Mouse (Mus musculus) adrenal gland, postnatal 0 days (tissue): ENCODE measurements around the gene Zfp934. TPM values are rescaled to one million over a fixed set of nuclear protein-coding genes. Genes with fewer than 3 reads are reported as not detected.

Experiments
- microRNA-seq: library from miRNA; unstranded; fragments of <30 nt; microRNA quantifications from one replicate; pipeline ENCODE4, GENCODE M21; 2016; ENCODE audit warnings: borderline replicate concordance; ENCODE audit not compliant: insufficient number of aligned reads
- polyA plus RNA-seq: library from polyadenylated mRNA; unstranded; fragments of >200 nt; fragmentation: Nextera tagmentation; extraction: Ambion mirVana; gene quantifications from 2 replicates; pipeline ENCODE4 v1.2.1, GENCODE M21; 2015

Gene Zfp934
- 11.9 and 12.7 TPM in 2 replicates for polyA plus RNA-seq

DNA sequence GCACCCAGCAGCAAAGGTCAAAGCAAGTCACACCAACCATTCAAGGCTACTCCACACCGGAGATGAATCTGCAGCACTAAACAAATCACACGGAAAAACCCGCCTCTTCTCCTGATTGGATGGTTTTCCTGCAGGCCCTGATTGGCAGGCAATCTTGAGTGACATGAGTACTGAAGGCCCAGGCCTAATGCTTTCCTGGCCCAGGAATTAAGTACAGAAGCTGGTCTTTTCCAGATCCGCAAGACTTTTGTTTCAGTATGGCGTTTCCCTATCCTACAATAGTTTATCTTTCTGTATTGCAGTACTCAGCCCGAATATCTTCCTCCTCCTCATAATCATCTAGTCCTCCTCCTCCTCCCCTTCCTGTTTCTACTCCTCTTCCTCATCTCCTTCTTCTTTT, at the start of gene Zfp934:
TSS of gene Zfp934 (minus strand) at position 101 of the 400 bp plus-strand sequence.

DNA sequence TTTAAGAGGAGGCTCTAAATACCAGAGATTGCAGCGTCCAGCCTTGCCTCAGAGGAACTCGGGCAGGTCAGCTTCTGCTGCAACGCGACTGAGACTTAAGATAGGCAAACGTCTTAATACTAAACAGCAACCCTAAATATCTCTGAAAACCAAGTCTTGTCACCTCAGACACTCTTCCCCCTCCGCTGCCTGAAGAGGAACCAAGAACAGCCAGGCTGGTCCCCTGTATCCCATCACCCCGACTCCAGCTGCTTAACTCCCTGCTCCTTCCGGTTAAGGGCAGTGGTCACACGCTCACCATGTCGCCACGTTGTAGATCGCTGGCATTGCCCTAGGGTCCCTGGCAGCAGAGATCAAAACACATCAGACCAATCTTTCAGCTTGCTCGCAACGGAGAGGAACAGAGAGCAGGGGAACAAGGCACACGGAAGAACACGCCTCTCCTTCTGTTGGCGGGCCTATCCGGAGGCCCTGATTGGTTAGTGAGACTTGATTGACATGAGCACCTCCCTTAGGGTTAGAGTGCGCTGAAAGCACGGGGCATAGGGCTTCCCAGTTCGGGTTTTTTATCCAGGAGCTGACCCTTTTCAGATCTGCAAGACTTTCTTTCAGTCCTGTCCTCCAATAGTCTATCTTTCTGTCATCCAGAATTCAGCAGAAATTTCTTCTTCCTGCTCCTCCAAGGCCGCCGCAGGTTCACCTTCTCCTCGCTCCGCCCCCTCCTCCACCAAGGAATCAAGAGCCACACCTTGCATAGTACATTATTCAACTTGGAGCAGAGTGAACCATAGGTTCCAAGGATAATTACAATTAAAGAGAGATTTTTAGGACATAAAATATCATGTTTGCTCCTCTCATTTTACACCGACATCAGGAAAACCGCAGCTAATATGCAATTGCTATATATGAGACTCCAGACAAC, 12.5 kb downstream of the Zfp934 start, which contains the start of gene Zfp935:
TSS of gene Zfp935 (minus strand) at position 323 of the 922 bp plus-strand sequence.

DNA sequence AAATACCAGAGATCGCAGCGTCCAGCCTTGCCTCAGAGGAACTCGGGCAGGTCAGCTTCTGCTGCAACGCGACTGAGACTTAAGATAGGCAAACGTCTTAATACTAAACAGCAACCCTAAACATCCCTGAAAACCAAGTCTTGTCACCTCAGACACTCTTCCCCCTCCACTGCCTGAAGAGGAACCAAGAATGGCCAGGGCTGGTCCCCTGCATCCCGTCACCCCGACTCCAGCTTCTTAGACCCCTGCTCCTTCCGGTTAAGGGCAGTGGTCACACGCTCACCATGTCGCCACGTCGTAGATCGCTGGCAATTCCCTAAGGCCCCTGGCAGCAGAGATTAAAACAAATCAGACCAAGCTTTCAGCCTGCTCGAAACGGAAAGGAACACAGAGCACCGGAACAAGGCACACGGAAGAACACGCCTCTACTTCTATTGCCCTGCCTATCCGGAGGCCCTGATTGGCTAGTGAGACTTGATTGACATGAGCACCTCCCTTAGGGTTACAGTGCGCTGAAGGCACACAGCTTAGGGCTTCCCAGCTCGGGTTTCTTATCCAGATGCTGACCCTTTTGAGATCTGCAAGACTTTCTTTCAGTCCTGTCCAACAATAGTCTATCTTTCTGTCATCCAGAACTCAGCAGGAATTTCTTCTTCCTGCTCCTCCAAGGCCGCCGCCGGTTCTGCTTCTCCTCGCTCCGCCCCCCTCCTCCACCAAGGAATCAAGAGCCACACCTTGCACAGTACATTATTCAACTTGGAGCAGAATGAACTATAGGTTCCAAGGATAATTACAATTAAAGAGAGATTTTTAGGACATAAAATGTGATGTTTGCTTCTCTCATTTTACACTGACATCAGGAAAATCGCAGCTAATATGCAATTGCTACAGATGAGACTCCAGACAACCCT, 104.3 kb downstream of the Zfp934 start, which contains the start of gene Gm49359:
TSS of gene Gm49359 (minus strand) at position 409 of the 911 bp plus-strand sequence.

Small RNAs within 50 kb of the gene (microRNA-seq; reads per million reads assigned to microRNA genes)
- not detected for gene Gm22256

Other genes with a start within 250 kb of the Zfp934 start
- gene Gm3604, start 188.0 kb downstream of the Zfp934 start, polyA plus RNA-seq, result 6.8 and 7.9 TPM in 2 replicates
- gene Gm49359, start 104.4 kb downstream of the Zfp934 start, polyA plus RNA-seq, result 10.3 and 11.8 TPM in 2 replicates
- not detected in 2 replicates for gene Zfp935, start 12.7 kb downstream of the Zfp934 start, polyA plus RNA-seq
- gene 6720489N17Rik, start 53.0 kb upstream of the Zfp934 start, polyA plus RNA-seq, result 5.3 and 7.3 TPM in 2 replicates
- 16.1 and 21.4 TPM in 2 replicates for gene Platr25, start 189.5 kb upstream of the Zfp934 start, polyA plus RNA-seq
- gene Gm5141, start 214.6 kb upstream of the Zfp934 start, polyA plus RNA-seq, result 5.0 and 10.3 TPM in 2 replicates